Mouse (Mus musculus): ENCODE data around the gene Ankef1. TPM values are rescaled to one million over a fixed set of nuclear protein-coding genes. Genes with fewer than 3 reads are reported as not detected.

The Ankef1 gene
- total and polyA plus RNA-seq, 3 experiments = not detected

DNA sequence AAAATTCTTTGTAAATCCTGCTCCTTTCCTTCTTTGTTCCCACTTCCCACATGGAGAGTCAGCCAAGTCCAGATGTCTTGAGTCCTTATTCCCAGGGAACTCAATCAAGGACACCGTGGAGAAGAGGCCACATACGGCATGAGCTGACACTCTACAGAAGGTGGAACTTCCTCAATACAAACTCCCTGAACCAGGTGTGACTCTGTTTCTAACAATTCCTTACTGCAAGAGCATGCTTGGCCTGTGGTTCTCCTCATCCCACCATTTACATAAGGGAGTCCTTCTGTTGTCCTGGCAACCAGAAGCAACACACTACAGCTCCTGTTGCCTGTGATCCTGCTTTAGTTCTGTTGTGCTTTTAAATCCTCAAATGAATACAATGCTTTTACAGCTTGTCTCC lies 13.8 kb downstream of the Ankef1 start:
- no peak overlapping the region for H3K9ac ChIP-seq (ENCODE audit: control insufficient read depth, low read depth, low read length, poor library complexity, severe bottlenecking)
- no peak for DNase-seq (ENCODE audit: low read depth, low spot score)
- H3K4me1 ChIP-seq (ENCODE audit: control insufficient read depth in 1 of 2, insufficient read depth in 2 of 2, low read length in 2 of 2) = no peaks in the 10 kb centered on the region

DNA sequence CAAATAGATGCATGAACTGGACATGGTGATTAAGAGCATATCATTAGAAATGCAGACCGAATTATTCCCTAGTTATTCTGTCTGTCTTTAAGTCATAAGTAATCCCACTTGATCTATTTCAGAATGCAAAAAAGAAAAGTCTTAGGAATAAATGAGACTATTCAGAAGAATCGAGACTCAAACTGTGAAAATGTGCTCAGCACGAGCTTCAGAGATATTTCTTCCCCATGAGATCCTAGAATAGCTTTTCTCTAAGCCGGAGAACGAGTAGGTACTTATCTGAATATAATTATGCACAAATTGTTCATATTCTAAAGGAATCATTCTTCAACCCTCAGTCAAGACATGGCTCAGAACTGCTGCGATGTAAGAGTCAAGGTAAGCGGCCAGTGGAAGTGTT lies 27.2 kb downstream of the Ankef1 start:
- no peaks in the 10 kb centered on the region for H3K9me3 ChIP-seq (replicated peaks; ENCODE audit: insufficient read depth, low read length)
- H3K27ac ChIP-seq (ENCODE audit: control insufficient read depth, low read depth, low read length) = no peak overlapping the region
- H3K27me3 ChIP-seq (ENCODE audit: control insufficient read depth in 1 of 2, insufficient read depth in 2 of 2, low read length in 2 of 2) = no peaks in the 10 kb centered on the region
- DNase-seq (ENCODE audit: low read depth, low spot score) = no peak
- H3K4me3 ChIP-seq (ENCODE audit: control insufficient read depth in 1 of 2, insufficient read depth in 1 of 2, low read depth in 2 of 2, low read length in 2 of 2) = no peak overlapping the region
- no peaks in the 10 kb centered on the region for H3K36me3 ChIP-seq (ENCODE audit: control insufficient read depth in 1 of 2, insufficient read depth in 2 of 2, low read length in 2 of 2)
- no peaks in the 10 kb centered on the region for H3K4me1 ChIP-seq (ENCODE audit: control insufficient read depth in 1 of 2, insufficient read depth in 2 of 2, low read length in 2 of 2)
- H3K9ac ChIP-seq (ENCODE audit: control insufficient read depth, low read depth, low read length, poor library complexity, severe bottlenecking) = no peak overlapping the region
- H3K79me2 ChIP-seq (ENCODE audit: control insufficient read depth, insufficient read depth, low read length, poor library complexity) = no peaks in the 10 kb centered on the region
- TF ChIP-seq RAD21 (IDR thresholded peaks at IDR 0.05; ENCODE audit: low read depth, low read length) (no peak), MYC (IDR thresholded peaks at IDR 0.05; ENCODE audit: low read depth, low read length) (no peak), ETS1 (IDR thresholded peaks at IDR 0.05; ENCODE audit: low read depth, low read length) (no peak), POLR2AphosphoS5 (IDR thresholded peaks at IDR 0.05; ENCODE audit: borderline replicate concordance, low read depth, low read length) (no peak), SIN3A (IDR thresholded peaks at IDR 0.05; ENCODE audit: low read length) (no peak), TAL1 (IDR thresholded peaks at IDR 0.05; ENCODE audit: low read length) (no peak), EP300 (IDR thresholded peaks at IDR 0.05; ENCODE audit: low read depth in 1 of 2, low read length in 2 of 2) (no peak), USF2 (IDR thresholded peaks at IDR 0.05; ENCODE audit: borderline replicate concordance in 1 of 2, insufficient read depth in 1 of 2, low read depth in 1 of 2, low read length in 2 of 2) (no peak), POLR2A (IDR thresholded peaks at IDR 0.05; ENCODE audit: control insufficient read depth in 1 of 2, insufficient read depth in 1 of 2, low read depth in 1 of 2, low read length in 2 of 2, poor library complexity in 1 of 2) (no peak)

More for the DNA sequence above, 13.8 kb downstream of the Ankef1 start:
- Histone ChIP-seq H3K36me3 (ENCODE audit: control insufficient read depth in 1 of 2, insufficient read depth in 2 of 2, low read length in 2 of 2) (no peaks in the 10 kb centered on the region), H3K27me3 (ENCODE audit: control insufficient read depth in 1 of 2, insufficient read depth in 2 of 2, low read length in 2 of 2) (no peaks in the 10 kb centered on the region), H3K9me3 (replicated peaks; ENCODE audit: insufficient read depth, low read length) (no peaks in the 10 kb centered on the region), H3K79me2 (ENCODE audit: control insufficient read depth, insufficient read depth, low read length, poor library complexity) (no peaks in the 10 kb centered on the region), H3K27ac (ENCODE audit: control insufficient read depth, low read depth, low read length) (no peak overlapping the region), H3K4me3 (ENCODE audit: control insufficient read depth in 1 of 2, insufficient read depth in 1 of 2, low read depth in 2 of 2, low read length in 2 of 2) (no peak overlapping the region)
- TF ChIP-seq MYC (IDR thresholded peaks at IDR 0.05; ENCODE audit: low read depth, low read length) (no peak), RCOR1 (IDR thresholded peaks at IDR 0.05; ENCODE audit: low read depth, low read length) (no peak), MEF2A (IDR thresholded peaks at IDR 0.05; ENCODE audit: extremely low read depth, insufficient replicate concordance, low read depth, low read length, poor library complexity, severe bottlenecking) (no peak), MAX (IDR thresholded peaks at IDR 0.05; ENCODE audit: low read length) (no peak)

DNA sequence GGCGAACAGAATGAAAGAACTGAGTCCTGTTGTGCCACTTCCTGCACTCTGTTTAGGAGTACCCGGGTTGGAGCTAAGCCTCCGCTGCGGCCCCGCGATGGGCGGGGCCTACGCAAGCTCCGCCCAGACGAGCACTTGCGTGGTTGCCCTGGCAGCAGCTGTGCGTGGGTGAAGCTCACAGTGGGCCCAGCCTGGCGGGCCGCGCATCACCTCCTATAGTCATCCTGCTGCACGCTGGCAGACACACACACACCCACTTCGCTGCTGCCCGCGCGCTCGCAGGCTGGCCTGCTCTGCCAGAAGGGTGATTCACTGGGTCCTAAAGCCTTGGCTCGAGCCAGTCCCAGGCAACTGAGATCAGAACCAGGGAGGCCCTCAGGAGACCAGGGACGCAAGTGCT lies 30.3 kb downstream of the Ankef1 start:
- TF ChIP-seq BHLHE40 (IDR thresholded peaks at IDR 0.05; ENCODE audit: borderline replicate concordance, low read depth, low read length) (no peak), POLR2AphosphoS5 (IDR thresholded peaks at IDR 0.05; ENCODE audit: borderline replicate concordance, low read depth, low read length) (no peak), NELFE (IDR thresholded peaks at IDR 0.05; ENCODE audit: low read depth, low read length) (no peak), ELF1 (IDR thresholded peaks at IDR 0.05; ENCODE audit: low read depth, low read length) (no peak), JUND (IDR thresholded peaks at IDR 0.05; ENCODE audit: low read depth, low read length) (no peak), POLR2AphosphoS2 (IDR thresholded peaks at IDR 0.05; ENCODE audit: low read length) (no peak), MAX (IDR thresholded peaks at IDR 0.05; ENCODE audit: low read length) (no peak), SMC3 (IDR thresholded peaks at IDR 0.05; ENCODE audit: low read depth, low read length) (no peak), MYC (IDR thresholded peaks at IDR 0.05; ENCODE audit: low read depth, low read length) (no peak), ETS1 (IDR thresholded peaks at IDR 0.05; ENCODE audit: low read depth, low read length) (no peak), RAD21 (IDR thresholded peaks at IDR 0.05; ENCODE audit: low read depth, low read length) (no peak), CHD2 (IDR thresholded peaks at IDR 0.05; ENCODE audit: low read length) (no peak), GATA1 (IDR thresholded peaks at IDR 0.05; ENCODE audit: low read depth, low read length) (no peak), CTCF (IDR thresholded peaks at IDR 0.05 in 2 of 3, conservative IDR thresholded peaks at IDR 0.05 in 1 of 3; ENCODE audit: control insufficient read depth in 1 of 3, insufficient read depth in 1 of 3, low read depth in 2 of 3, low read length in 3 of 3, poor library complexity in 1 of 3, severe bottlenecking in 1 of 3) (no peak), EP300 (IDR thresholded peaks at IDR 0.05; ENCODE audit: low read depth in 1 of 2, low read length in 2 of 2) (no peak), ZC3H11A (IDR thresholded peaks at IDR 0.05; ENCODE audit: low read depth, low read length) (no peak), POLR2A (IDR thresholded peaks at IDR 0.05; ENCODE audit: control insufficient read depth in 1 of 2, insufficient read depth in 1 of 2, low read depth in 1 of 2, low read length in 2 of 2, poor library complexity in 1 of 2) (no peak), MEF2A (IDR thresholded peaks at IDR 0.05; ENCODE audit: extremely low read depth, insufficient replicate concordance, low read depth, low read length, poor library complexity, severe bottlenecking) (no peak), MAZ (IDR thresholded peaks at IDR 0.05; ENCODE audit: low read depth, low read length) (no peak), ZNF384 (IDR thresholded peaks at IDR 0.05; ENCODE audit: low read depth, low read length) (no peak)
- H3K27me3 ChIP-seq (ENCODE audit: control insufficient read depth in 1 of 2, insufficient read depth in 2 of 2, low read length in 2 of 2) = no peaks in the 10 kb centered on the region
- no peak overlapping the region for H3K4me3 ChIP-seq (ENCODE audit: control insufficient read depth in 1 of 2, insufficient read depth in 1 of 2, low read depth in 2 of 2, low read length in 2 of 2)
- no peak for DNase-seq (ENCODE audit: low read depth, low spot score)
- no peaks in the 10 kb centered on the region for H3K79me2 ChIP-seq (ENCODE audit: control insufficient read depth, insufficient read depth, low read length, poor library complexity)
- H3K4me1 ChIP-seq (ENCODE audit: control insufficient read depth in 1 of 2, insufficient read depth in 2 of 2, low read length in 2 of 2) = no peaks in the 10 kb centered on the region
- H3K27ac ChIP-seq (ENCODE audit: control insufficient read depth, low read depth, low read length) = no peak overlapping the region
- no peak overlapping the region for H3K9ac ChIP-seq (ENCODE audit: control insufficient read depth, low read depth, low read length, poor library complexity, severe bottlenecking)
- H3K36me3 ChIP-seq (ENCODE audit: control insufficient read depth in 1 of 2, insufficient read depth in 2 of 2, low read length in 2 of 2) = no peaks in the 10 kb centered on the region
- no peaks in the 10 kb centered on the region for H3K9me3 ChIP-seq (replicated peaks; ENCODE audit: insufficient read depth, low read length)
